9 mouse cellular contexts compared by ENCODE assay signal in the genomic region with DNA sequence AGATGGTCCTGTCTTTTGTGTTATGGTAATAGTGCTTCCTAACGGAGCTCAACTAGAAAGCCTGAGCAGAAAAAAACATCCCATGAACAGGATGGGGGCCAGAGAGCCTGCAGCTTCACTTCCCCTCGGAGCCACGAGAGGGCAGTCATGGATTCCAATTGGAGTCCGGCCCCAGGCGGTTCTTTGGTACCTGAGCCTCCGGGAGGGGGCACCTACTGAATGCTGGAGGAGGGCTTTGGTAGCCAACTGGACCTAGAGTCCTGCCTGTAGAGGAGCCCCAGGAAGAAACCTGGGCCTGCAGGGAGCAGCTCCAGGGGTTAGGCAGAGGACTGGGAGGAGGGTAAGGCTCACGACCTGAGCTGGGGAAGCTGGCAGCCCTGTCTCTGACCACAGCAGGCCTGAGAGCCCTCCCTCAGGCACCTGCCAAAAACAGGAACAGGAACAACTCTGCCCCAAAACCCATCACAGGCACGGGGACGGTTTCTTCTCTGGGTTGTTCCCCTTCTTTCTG. TPM values are rescaled to one million over a fixed set of nuclear protein-coding genes. Genes with fewer than 3 reads are reported as not detected.
DNase-seq lines count a peak whose midpoint lies in the region; ATAC-seq and TF ChIP-seq lines count a peak whose summit lies in the region.
"Had no signal": no experiment of that assay in that cellular context is flagged by ENCODE, and none has a peak within 500 bp of the region (broad histone marks: within the 10 kb centered on the region; RNA-seq: fewer than 3 reads in every experiment).

No protein-coding gene starts in this region.

- 9% methylated on average over 9 of the region's 9 CpGs for WGBS in forebrain, embryonic 15.5 days
- 12% methylated on average over 9 of the region's 9 CpGs for WGBS in neural tube, embryonic 15.5 days

- H3K36me3 ChIP-seq in ES-Bruce4 (ENCODE audit: control insufficient read depth, insufficient read depth, low read length, poor library complexity, severe bottlenecking): no peaks in the 10 kb centered on the region
- no peaks in the 10 kb centered on the region for H3K36me3 ChIP-seq in forebrain, embryonic 15.5 days
- no peaks in the 10 kb centered on the region for H3K36me3 ChIP-seq in neural tube, embryonic 15.5 days

- H3K9me3 ChIP-seq in ES-Bruce4 (replicated peaks; ENCODE audit: control insufficient read depth, insufficient read depth, low read length, poor library complexity, severe bottlenecking): no peaks in the 10 kb centered on the region
- H3K9me3 ChIP-seq in forebrain, embryonic 15.5 days: no peaks in the 10 kb centered on the region
- no peaks in the 10 kb centered on the region for H3K9me3 ChIP-seq in neural tube, embryonic 15.5 days (replicated peaks)

- DNase-seq in heart, postnatal 25 days (ENCODE audit: low spot score): peak; percentile 81
- peak; percentile 95 for DNase-seq in layer of hippocampus, adult 11-12 months (ENCODE audit: low spot score)
- peak; percentile 88 to 92 for DNase-seq in lung, adult 18-20 months
- DNase-seq in testis, postnatal 14 days (ENCODE audit: low spot score): peak; percentile 78

- 0 out of 2 replicates have a peak overlapping the region, but pooled peaks have one; percentile 12 for H3K9ac ChIP-seq in ES-Bruce4 (ENCODE audit: low read depth, poor library complexity, severe bottlenecking)
- no peak overlapping the region for H3K9ac ChIP-seq in forebrain, embryonic 15.5 days (replicated peaks)
- 0 out of 2 replicates have a peak overlapping the region, but pooled peaks have one; percentile 14 for H3K9ac ChIP-seq in neural tube, embryonic 15.5 days (replicated peaks)

- no peaks in the 10 kb centered on the region for H3K4me1 ChIP-seq in ES-Bruce4 (ENCODE audit: control insufficient read depth, insufficient read depth, low read length)
- peaks cover 4% of the 10 kb centered on the region; the same call in 1 of the 2 replicates for H3K4me1 ChIP-seq in forebrain, embryonic 15.5 days
- H3K4me1 ChIP-seq in neural tube, embryonic 15.5 days: peaks cover 12% of the 10 kb centered on the region

- TF ChIP-seq POLR2A in ES-Bruce4 (IDR thresholded peaks at IDR 0.05; ENCODE audit: insufficient read depth, low read length): no peak

- no peak overlapping the region for H3K27ac ChIP-seq in ES-Bruce4 (ENCODE audit: insufficient read depth, low read length)
- H3K27ac ChIP-seq in forebrain, embryonic 15.5 days (replicated peaks): no peak overlapping the region
- H3K27ac ChIP-seq in neural tube, embryonic 15.5 days (replicated peaks): no peak overlapping the region
- H3K27ac ChIP-seq: macrophage had no signal

- no peaks in the 10 kb centered on the region for H3K27me3 ChIP-seq in ES-Bruce4 (ENCODE audit: control insufficient read depth, insufficient read depth, low read length, poor library complexity, severe bottlenecking)
- no peaks in the 10 kb centered on the region for H3K27me3 ChIP-seq in forebrain, embryonic 15.5 days
- no peaks in the 10 kb centered on the region; the same call in 1 of the 2 replicates for H3K27me3 ChIP-seq in neural tube, embryonic 15.5 days (replicated peaks)

- 0 out of 2 replicates have a peak, but pooled peaks have one; percentile 25 for TF ChIP-seq EP300 in ES-Bruce4 (IDR thresholded peaks at IDR 0.05; ENCODE audit: insufficient read depth, low read depth, low read length)

- no peak overlapping the region for H3K4me3 ChIP-seq in ES-Bruce4 (ENCODE audit: low read depth, low read length)
- H3K4me3 ChIP-seq in forebrain, embryonic 15.5 days: no peak overlapping the region
- H3K4me3 ChIP-seq in neural tube, embryonic 15.5 days (replicated peaks): no peak overlapping the region

- H3K4me2 ChIP-seq in forebrain, embryonic 15.5 days (replicated peaks): no peak overlapping the region
- H3K4me2 ChIP-seq in neural tube, embryonic 15.5 days: peak overlapping the region; percentile 38

- peak; percentile 54 for ATAC-seq in cerebellum, adult (ENCODE audit: insufficient number of reproducible peaks, low FRiP score, low TSS enrichment)
- ATAC-seq in forebrain, embryonic 15.5 days (replicated peaks): peak; percentile 82
- ATAC-seq in neural tube, embryonic 15.5 days (ENCODE audit: low FRiP score): peak; percentile 74

- intact Hi-C loops in heart, postnatal 25 days (cut with DNase I): loop anchor here (1.0 to 5.0 kb wide), 4 partner anchors 132 to 352 kb away; partner anchors contain the start of gene Calm2

- TF ChIP-seq CTCF in ES-Bruce4 (IDR thresholded peaks at IDR 0.05; ENCODE audit: low read depth, low read length): peak; percentile 82

RNA-seq across cellular contexts. Expression of gene Ttc7, which starts 32.4 kb away (rescaled TPM):
- polyA plus RNA-seq in ES-Bruce4 (2011; ENCODE audit: insufficient read depth, insufficient read length, low read depth, missing spikeins): 9.7 and 10.7 TPM in 2 replicates
- polyA plus RNA-seq in forebrain, embryonic 15.5 days (2015; fragmentation: Nextera tagmentation; extraction: Ambion mirVana): 4.5 and 4.8 TPM in 2 replicates
- 10 to 100 TPM; 10.4 to 13.0 TPM for total RNA-seq in heart, postnatal 25 days (2021)
- 7.2 and 12.0 TPM in 2 replicates for polyA plus RNA-seq in neural tube, embryonic 15.5 days (2015; fragmentation: Nextera tagmentation; extraction: Ambion mirVana)

RNA-seq across cellular contexts. Expression of gene Mcfd2, which starts 49.3 kb away (rescaled TPM):
- polyA plus RNA-seq in ES-Bruce4 (2011; ENCODE audit: insufficient read depth, insufficient read length, low read depth, missing spikeins): 34.1 and 35.2 TPM in 2 replicates
- polyA plus RNA-seq in forebrain, embryonic 15.5 days (2015; fragmentation: Nextera tagmentation; extraction: Ambion mirVana): 53.3 and 53.8 TPM in 2 replicates
- 10 to 100 TPM; 41.8 to 46.4 TPM for total RNA-seq in heart, postnatal 25 days (2021)
- 45.3 and 57.3 TPM in 2 replicates for polyA plus RNA-seq in neural tube, embryonic 15.5 days (2015; fragmentation: Nextera tagmentation; extraction: Ambion mirVana)
